Mouse (Mus musculus): ENCODE measurements around the gene Fem1a.

DNA sequence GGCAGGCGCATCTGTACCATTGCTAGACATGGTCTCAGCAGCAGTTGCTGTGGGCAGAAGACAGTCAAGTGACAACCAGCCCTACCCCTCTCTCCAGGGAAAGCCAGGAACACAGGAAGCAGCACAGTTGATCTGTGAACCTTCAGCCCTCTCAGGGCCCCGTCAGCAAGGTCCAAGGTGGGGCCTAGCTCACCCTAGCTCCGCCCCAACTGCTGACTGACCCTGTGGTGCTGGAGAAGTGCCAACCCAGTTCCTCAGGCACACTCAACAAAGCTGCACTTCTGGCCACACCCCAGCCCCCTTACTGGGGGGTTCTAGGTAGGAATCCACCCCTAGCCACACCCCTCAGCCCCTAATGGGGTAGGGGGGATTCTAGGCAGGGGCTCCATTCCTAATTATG is 31.2 kb downstream of the Fem1a start:
- TF ChIP-seq CTCF (IDR thresholded peaks at IDR 0.05; ENCODE audit: insufficient read depth, low read length) (no peak), POLR2A (IDR thresholded peaks at IDR 0.05; ENCODE audit: borderline replicate concordance, extremely low read depth, low read depth, low read length) (no peak)
